Mouse (Mus musculus): ENCODE data around the gene Tpm4. TPM values are rescaled to one million over a fixed set of nuclear protein-coding genes. Genes with fewer than 3 reads are reported as not detected.

Gene Tpm4
- polyA plus RNA-seq, 1 experiment, result 434 TPM

- Histone ChIP-seq H3ac (ENCODE audit: control insufficient read depth, insufficient read length, low read depth) (no peak overlapping the region), H3K4me3 (ENCODE audit: insufficient read depth, poor library complexity, severe bottlenecking) (no peak overlapping the region), H3K79me2 (ENCODE audit: control insufficient read depth, insufficient read depth) (peaks cover 15% of the 10 kb centered on the region), H3K36me3 (ENCODE audit: control insufficient read depth, insufficient read depth) (peaks cover 73% of the 10 kb centered on the region), H3K79me3 (ENCODE audit: low read depth) (peaks cover 2% of the 10 kb centered on the region), H3K27me3 (ENCODE audit: control insufficient read depth, insufficient read depth, insufficient read length) (no peaks in the 10 kb centered on the region)
- no peak for TF ChIP-seq USF1 (IDR thresholded peaks at IDR 0.05; ENCODE audit: low read depth)
- no peak for TF ChIP-seq CEBPB (IDR thresholded peaks at IDR 0.05; ENCODE audit: low read depth)
- TF ChIP-seq MAX (IDR thresholded peaks at IDR 0.05), result no peak
- no peak for TF ChIP-seq FOSL1 (IDR thresholded peaks at IDR 0.05; ENCODE audit: insufficient read depth, low read length, poor library complexity, severe bottlenecking)
Observed at GRCm38 (mm10) chr8:72151418-72152078, 16.8 kb downstream of the Tpm4 start.

GRCm38 (mm10) chr8:72153382-72153781, 18.6 kb downstream of the Tpm4 start:
- H3K79me3 ChIP-seq (ENCODE audit: low read depth), result no peaks in the 10 kb centered on the region
- no peaks in the 10 kb centered on the region for H3K27me3 ChIP-seq (ENCODE audit: control insufficient read depth, insufficient read depth, insufficient read length)
- no peak overlapping the region for H3K4me3 ChIP-seq (ENCODE audit: insufficient read depth, poor library complexity, severe bottlenecking)
- no peak overlapping the region for H3ac ChIP-seq (ENCODE audit: control insufficient read depth, insufficient read length, low read depth)
- peaks cover 55% of the 10 kb centered on the region for H3K36me3 ChIP-seq (ENCODE audit: control insufficient read depth, insufficient read depth)
- no peak for TF ChIP-seq CTCF (IDR thresholded peaks at IDR 0.05; ENCODE audit: control insufficient read depth, insufficient read depth, insufficient read length)
- no peak for TF ChIP-seq MYOD1 (IDR thresholded peaks at IDR 0.05; ENCODE audit: control insufficient read depth, insufficient read length, low read depth)
- TF ChIP-seq MYOG (IDR thresholded peaks at IDR 0.05; ENCODE audit: control insufficient read depth, extremely low read depth, insufficient read length), result no peak
- TF ChIP-seq FOSL1 (IDR thresholded peaks at IDR 0.05; ENCODE audit: insufficient read depth, low read length, poor library complexity, severe bottlenecking), result no peak
- TF ChIP-seq MAX (IDR thresholded peaks at IDR 0.05), result no peak
- TF ChIP-seq CEBPB (IDR thresholded peaks at IDR 0.05; ENCODE audit: low read depth), result no peak
- TF ChIP-seq USF1 (IDR thresholded peaks at IDR 0.05; ENCODE audit: low read depth), result no peak
- H3K79me2 ChIP-seq (ENCODE audit: control insufficient read depth, insufficient read depth), result no peaks in the 10 kb centered on the region

- H3K79me2 ChIP-seq (ENCODE audit: control insufficient read depth, insufficient read depth), result peaks cover 28% of the 10 kb centered on the region
- peaks cover 13% of the 10 kb centered on the region for H3K36me3 ChIP-seq (ENCODE audit: control insufficient read depth, insufficient read depth)
- no peak overlapping the region for H3K4me3 ChIP-seq (ENCODE audit: insufficient read depth, poor library complexity, severe bottlenecking)
- no peaks in the 10 kb centered on the region for H3K27me3 ChIP-seq (ENCODE audit: control insufficient read depth, insufficient read depth, insufficient read length)
- H3ac ChIP-seq (ENCODE audit: control insufficient read depth, insufficient read length, low read depth), result no peak overlapping the region
- TF ChIP-seq MYOG (IDR thresholded peaks at IDR 0.05; ENCODE audit: control insufficient read depth, extremely low read depth, insufficient read length) (no peak), USF1 (IDR thresholded peaks at IDR 0.05; ENCODE audit: low read depth) (no peak)
- peaks cover 16% of the 10 kb centered on the region for H3K79me3 ChIP-seq (ENCODE audit: low read depth)
Observed at GRCm38 (mm10) chr8:72158096-72158495, 23.3 kb downstream of the Tpm4 start.

- Histone ChIP-seq H3K27me3 (ENCODE audit: control insufficient read depth, insufficient read depth, insufficient read length) (no peaks in the 10 kb centered on the region), H3K36me3 (ENCODE audit: control insufficient read depth, insufficient read depth) (peaks cover 6% of the 10 kb centered on the region), H3K4me3 (ENCODE audit: insufficient read depth, poor library complexity, severe bottlenecking) (no peak overlapping the region), H3K79me3 (ENCODE audit: low read depth) (peaks cover 19% of the 10 kb centered on the region), H3K79me2 (ENCODE audit: control insufficient read depth, insufficient read depth) (peaks cover 34% of the 10 kb centered on the region), H3ac (ENCODE audit: control insufficient read depth, insufficient read length, low read depth) (no peak overlapping the region)
- TF ChIP-seq MYOD1 (IDR thresholded peaks at IDR 0.05; ENCODE audit: control insufficient read depth, insufficient read length, low read depth) (no peak), MAX (IDR thresholded peaks at IDR 0.05) (no peak)
Observed at GRCm38 (mm10) chr8:72158726-72159125, 24.0 kb downstream of the Tpm4 start.

GRCm38 (mm10) chr8:72160007-72160406, 25.2 kb downstream of the Tpm4 start:
- peaks cover 21% of the 10 kb centered on the region for H3K79me3 ChIP-seq (ENCODE audit: low read depth)
- H3K79me2 ChIP-seq (ENCODE audit: control insufficient read depth, insufficient read depth), result peaks cover 46% of the 10 kb centered on the region
- no peaks in the 10 kb centered on the region for H3K36me3 ChIP-seq (ENCODE audit: control insufficient read depth, insufficient read depth)
- peak overlapping the region; percentile 18 for H3K4me3 ChIP-seq (ENCODE audit: insufficient read depth, poor library complexity, severe bottlenecking)
- no peaks in the 10 kb centered on the region for H3K27me3 ChIP-seq (ENCODE audit: control insufficient read depth, insufficient read depth, insufficient read length)
- TF ChIP-seq MAX (IDR thresholded peaks at IDR 0.05) (no peak), FOSL1 (IDR thresholded peaks at IDR 0.05; ENCODE audit: insufficient read depth, low read length, poor library complexity, severe bottlenecking) (no peak), CEBPB (IDR thresholded peaks at IDR 0.05; ENCODE audit: low read depth) (no peak), USF1 (IDR thresholded peaks at IDR 0.05; ENCODE audit: low read depth) (no peak), MYOD1 (IDR thresholded peaks at IDR 0.05; ENCODE audit: control insufficient read depth, insufficient read length, low read depth) (no peak), MYOG (IDR thresholded peaks at IDR 0.05; ENCODE audit: control insufficient read depth, extremely low read depth, insufficient read length) (no peak), CTCF (IDR thresholded peaks at IDR 0.05; ENCODE audit: control insufficient read depth, insufficient read depth, insufficient read length) (no peak)
- no peak overlapping the region for H3ac ChIP-seq (ENCODE audit: control insufficient read depth, insufficient read length, low read depth)

GRCm38 (mm10) chr8:72160707-72161697, 26.2 kb downstream of the Tpm4 start, which contains the start of gene Rab8a:
Rab8a (plus strand) TSS chr8:72161200.
- TF ChIP-seq CEBPB (IDR thresholded peaks at IDR 0.05; ENCODE audit: low read depth), result no peak
- TF ChIP-seq MAX (IDR thresholded peaks at IDR 0.05), result peak; percentile 99
- Histone ChIP-seq H3K4me3 (ENCODE audit: insufficient read depth, poor library complexity, severe bottlenecking) (peak within 1 kb of the TSS; percentile 78), H3K36me3 (ENCODE audit: control insufficient read depth, insufficient read depth) (no peaks in the 10 kb centered on the region), H3ac (ENCODE audit: control insufficient read depth, insufficient read length, low read depth) (peak within 1 kb of the TSS; percentile 67), H3K27me3 (ENCODE audit: control insufficient read depth, insufficient read depth, insufficient read length) (no peaks in the 10 kb centered on the region), H3K79me2 (ENCODE audit: control insufficient read depth, insufficient read depth) (peaks cover 52% of the 10 kb centered on the region), H3K79me3 (ENCODE audit: low read depth) (peaks cover 22% of the 10 kb centered on the region)

All from C2C12 (cell line).